Mouse (Mus musculus) E14TG2a.4 (cell line): Measurements from ENCODE around the gene Dnajb3.

Experiments used
- CTCF ChIP-seq: conservative IDR thresholded peaks from 2 replicates; pipeline ENCODE4 v1.5.1; 2014; ENCODE audit warnings: low read length
- NANOG ChIP-seq: IDR thresholded peaks from 2 replicates; pipeline ENCODE4 v1.6.1; 2014; ENCODE audit warnings: borderline replicate concordance, low read length, mixed read lengths
- POU5F1 ChIP-seq: IDR thresholded peaks from 2 replicates; pipeline ENCODE4 v1.6.1; 2014; ENCODE audit warnings: low read length, borderline replicate concordance

DNA sequence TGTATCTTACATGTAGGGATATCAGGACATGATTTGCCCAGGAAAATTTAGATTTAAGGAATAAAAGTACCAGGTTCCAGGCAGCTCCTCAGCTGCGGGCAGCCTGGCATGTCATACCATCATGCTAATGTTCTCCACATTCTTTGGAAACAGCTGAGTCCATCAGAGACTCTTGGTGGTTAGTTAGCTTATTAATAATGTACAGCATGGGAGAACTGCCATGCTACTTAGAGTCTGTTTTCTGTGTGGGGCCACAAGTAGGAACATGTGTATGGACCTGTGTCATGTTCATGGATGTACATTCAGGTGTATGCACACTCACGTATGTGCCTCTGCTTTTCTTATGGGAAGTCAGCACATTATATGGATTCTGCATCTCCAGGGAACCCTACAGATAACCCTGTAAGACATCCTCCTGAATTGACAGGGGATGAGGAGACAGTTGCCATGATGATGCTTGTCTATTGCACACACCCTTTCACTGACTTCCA, 8.9 kb upstream of the Dnajb3 start:
- TF ChIP-seq CTCF: no peak
- no peak for TF ChIP-seq NANOG
- no peak for TF ChIP-seq POU5F1
